7 mouse cellular contexts compared by ENCODE assay signal in the genomic region with DNA sequence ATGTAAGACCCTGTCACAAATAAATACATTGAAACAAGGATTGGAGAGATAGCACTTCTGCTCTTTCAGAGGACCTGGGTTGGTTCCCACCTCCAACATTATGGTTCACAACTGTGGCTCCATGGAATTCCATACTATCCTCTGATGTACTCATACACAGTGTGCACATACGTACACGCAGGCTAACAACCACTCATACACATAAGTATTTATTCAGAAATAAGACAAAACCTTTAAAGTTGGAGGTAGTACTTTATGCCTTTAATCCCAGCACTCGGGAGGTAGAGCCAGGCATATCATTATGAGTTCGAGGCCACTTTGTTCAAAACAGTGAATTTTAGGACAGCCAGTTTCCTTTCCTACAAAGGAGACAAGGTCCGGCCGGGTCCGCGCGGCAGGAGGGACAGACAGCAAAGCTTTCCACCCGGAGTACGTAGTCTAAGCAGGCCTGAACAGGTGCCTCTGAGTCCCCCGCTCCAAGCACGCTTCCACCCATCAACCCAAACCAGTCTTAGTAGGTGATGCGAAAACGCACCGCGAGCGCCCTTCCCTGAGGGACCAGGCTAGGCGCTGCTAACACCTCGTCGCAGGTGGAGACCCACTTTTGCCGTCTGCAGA. TPM values are rescaled to one million over a fixed set of nuclear protein-coding genes. Genes with fewer than 3 reads are reported as not detected.
DNase-seq lines count a peak whose midpoint lies in the region; ATAC-seq and TF ChIP-seq lines count a peak whose summit lies in the region.

No protein-coding gene starts in this region.

- DNase-seq in liver, embryonic 11.5 days (ENCODE audit: low spot score), result no peak
- DNase-seq in liver, result no peak
- no peak for DNase-seq in embryonic facial prominence, embryonic 14.5 days (ENCODE audit: low spot score)
- no peak for DNase-seq in hindbrain, postnatal 0 days (ENCODE audit: low spot score)
- no peak for DNase-seq in spleen, adult 12 weeks (ENCODE audit: low spot score)

- no peak for ATAC-seq in liver, embryonic 11.5 days (replicated peaks; ENCODE audit: low FRiP score)
- no peak for ATAC-seq in embryonic facial prominence, embryonic 14.5 days (ENCODE audit: low read depth)
- no peak for ATAC-seq in hindbrain, postnatal 0 days
- 0 out of 2 replicates have a peak, but pooled peaks have one; percentile 14 for ATAC-seq in neural tube, embryonic 12.5 days (ENCODE audit: low FRiP score, low read depth)
- no peak for ATAC-seq in inflammation-experienced regulatory T-cells, adult 6 months

- H3K9me3 ChIP-seq in liver, embryonic 11.5 days (ENCODE audit: control insufficient read depth, low read length), result no peaks in the 10 kb centered on the region
- no peaks in the 10 kb centered on the region for H3K9me3 ChIP-seq in embryonic facial prominence, embryonic 14.5 days (ENCODE audit: control insufficient read depth, low read length)
- H3K9me3 ChIP-seq in hindbrain, postnatal 0 days (ENCODE audit: low read length), result no peaks in the 10 kb centered on the region
- H3K9me3 ChIP-seq in neural tube, embryonic 12.5 days, result no peaks in the 10 kb centered on the region

- 7% methylated on average over 22 of the region's 22 CpGs for WGBS in liver, embryonic 11.5 days
- WGBS in embryonic facial prominence, embryonic 14.5 days, result 5% methylated on average over 22 of the region's 22 CpGs
- 8% methylated on average over 22 of the region's 22 CpGs for WGBS in hindbrain, postnatal 0 days
- 4% methylated on average over 22 of the region's 22 CpGs for WGBS in neural tube, embryonic 12.5 days

- H3K9ac ChIP-seq in liver, embryonic 11.5 days (ENCODE audit: low read depth, low read length), result no peak overlapping the region
- H3K9ac ChIP-seq in embryonic facial prominence, embryonic 14.5 days (ENCODE audit: low read depth, low read length), result no peak overlapping the region
- no peak overlapping the region for H3K9ac ChIP-seq in hindbrain, postnatal 0 days (replicated peaks; ENCODE audit: low read length)
- no peak overlapping the region for H3K9ac ChIP-seq in neural tube, embryonic 12.5 days

- no peak for TF ChIP-seq CTCF in hindbrain, postnatal 0 days (IDR thresholded peaks at IDR 0.05; ENCODE audit: low read depth)

- peaks cover 8% of the 10 kb centered on the region; the same call in 1 of the 2 replicates for H3K4me1 ChIP-seq in liver, embryonic 11.5 days (replicated peaks; ENCODE audit: control insufficient read depth, insufficient read depth, low read length)
- peaks cover 7% of the 10 kb centered on the region; the same call in 1 of the 2 replicates for H3K4me1 ChIP-seq in embryonic facial prominence, embryonic 14.5 days (ENCODE audit: control insufficient read depth, insufficient read depth, low read length)
- H3K4me1 ChIP-seq in hindbrain, postnatal 0 days (ENCODE audit: insufficient read depth, low read length), result peaks cover 4% of the 10 kb centered on the region; the same call in 1 of the 2 replicates
- H3K4me1 ChIP-seq in neural tube, embryonic 12.5 days, result peaks cover 11% of the 10 kb centered on the region

- H3K27me3 ChIP-seq in liver, embryonic 11.5 days (replicated peaks; ENCODE audit: control insufficient read depth, insufficient read depth, low read length), result peaks cover 37% of the 10 kb centered on the region
- H3K27me3 ChIP-seq in embryonic facial prominence, embryonic 14.5 days (replicated peaks; ENCODE audit: control insufficient read depth, insufficient read depth, low read length), result peaks cover 26% of the 10 kb centered on the region
- no peaks in the 10 kb centered on the region for H3K27me3 ChIP-seq in hindbrain, postnatal 0 days (ENCODE audit: insufficient read depth, low read length)
- H3K27me3 ChIP-seq in neural tube, embryonic 12.5 days (replicated peaks), result peaks cover 28% of the 10 kb centered on the region

- no peak overlapping the region for H3K27ac ChIP-seq in liver, embryonic 11.5 days (ENCODE audit: low read depth, low read length)
- H3K27ac ChIP-seq in embryonic facial prominence, embryonic 14.5 days (replicated peaks; ENCODE audit: low read depth, low read length), result no peak overlapping the region
- H3K27ac ChIP-seq in hindbrain, postnatal 0 days, result no peak overlapping the region
- H3K27ac ChIP-seq in neural tube, embryonic 12.5 days, result no peak overlapping the region

- H3K36me3 ChIP-seq in liver, embryonic 11.5 days (ENCODE audit: control insufficient read depth, insufficient read depth, low read length), result no peaks in the 10 kb centered on the region
- H3K36me3 ChIP-seq in embryonic facial prominence, embryonic 14.5 days (ENCODE audit: control insufficient read depth, insufficient read depth, low read length), result no peaks in the 10 kb centered on the region
- no peaks in the 10 kb centered on the region for H3K36me3 ChIP-seq in hindbrain, postnatal 0 days (ENCODE audit: insufficient read depth, low read length)
- H3K36me3 ChIP-seq in neural tube, embryonic 12.5 days, result no peaks in the 10 kb centered on the region

- H3K4me2 ChIP-seq in liver, embryonic 11.5 days, result peak overlapping the region; percentile 94
- H3K4me2 ChIP-seq in embryonic facial prominence, embryonic 14.5 days (ENCODE audit: low read depth, low read length), result peak overlapping the region; percentile 83
- peak overlapping the region; percentile 80 for H3K4me2 ChIP-seq in hindbrain, postnatal 0 days (ENCODE audit: low read depth, low read length)
- peak overlapping the region; percentile 84 for H3K4me2 ChIP-seq in neural tube, embryonic 12.5 days (replicated peaks)

- peak overlapping the region; percentile 71 for H3K4me3 ChIP-seq in liver, embryonic 11.5 days (ENCODE audit: low read depth, low read length)
- peak overlapping the region; percentile 64 for H3K4me3 ChIP-seq in embryonic facial prominence, embryonic 14.5 days (ENCODE audit: low read depth, low read length)
- H3K4me3 ChIP-seq in hindbrain, postnatal 0 days (ENCODE audit: low read length), result peak overlapping the region; percentile 54
- H3K4me3 ChIP-seq in neural tube, embryonic 12.5 days, result peak overlapping the region; percentile 55; the same call in 1 of the 2 replicates

RNA-seq across cellular contexts. Expression of gene Cbx7, which starts 37.8 kb away (rescaled TPM):
- 2.5 TPM in 2 replicates for polyA plus RNA-seq in liver, embryonic 11.5 days (2014; fragmentation: Nextera tagmentation; extraction: Ambion mirVana)
- 1.5 and 1.8 TPM in 2 replicates for polyA plus RNA-seq in embryonic facial prominence, embryonic 14.5 days (2014; fragmentation: Nextera tagmentation; extraction: Ambion mirVana)
- 5.1 and 9.5 TPM in 2 replicates for total RNA-seq in hindbrain, postnatal 0 days (2014; rRNA removed)
- 2.9 and 3.1 TPM in 2 replicates for polyA plus RNA-seq in hindbrain, postnatal 0 days (2015; fragmentation: Nextera tagmentation; extraction: Ambion mirVana)
- polyA plus RNA-seq in neural tube, embryonic 12.5 days (2016; fragmentation: Nextera tagmentation; extraction: Ambion mirVana), result 2.6 and 2.7 TPM in 2 replicates
- polyA plus RNA-seq in inflammation-experienced regulatory T-cells, adult 6 months (2017; shearing (Covaris generic)), result 10 to 100 TPM; 13.3 to 48.6 (median 38.5) TPM

RNA-seq across cellular contexts. Expression of gene Apobec3, which starts 41.7 kb away (rescaled TPM):
- polyA plus RNA-seq in liver, embryonic 11.5 days (2014; fragmentation: Nextera tagmentation; extraction: Ambion mirVana), result 72.8 and 76.7 TPM in 2 replicates
- 16.1 and 17.3 TPM in 2 replicates for polyA plus RNA-seq in embryonic facial prominence, embryonic 14.5 days (2014; fragmentation: Nextera tagmentation; extraction: Ambion mirVana)
- 3.5 and 5.3 TPM in 2 replicates for total RNA-seq in hindbrain, postnatal 0 days (2014; rRNA removed)
- polyA plus RNA-seq in hindbrain, postnatal 0 days (2015; fragmentation: Nextera tagmentation; extraction: Ambion mirVana), result 3.9 and 4.5 TPM in 2 replicates
- polyA plus RNA-seq in neural tube, embryonic 12.5 days (2016; fragmentation: Nextera tagmentation; extraction: Ambion mirVana), result 5.5 and 5.8 TPM in 2 replicates
- 100 to 1,000 TPM; 509 to 683 (median 543) TPM for polyA plus RNA-seq in inflammation-experienced regulatory T-cells, adult 6 months (2017; shearing (Covaris generic))
